Mouse (Mus musculus) CH12.LX (cell line): ENCODE data around the gene Slu7. TPM values are rescaled to one million over a fixed set of nuclear protein-coding genes. Genes with fewer than 3 reads are reported as not detected.

ENCODE experiments used
- DNase-seq: peaks from one replicate; pipeline ENCODE4 v3.0.0-alpha.2; 2013; ENCODE audit errors: extremely low read depth
- H3K27ac ChIP-seq: 2 replicates; pipeline ENCODE4 v1.5.1; 2012; ENCODE audit warnings: low read depth, mild to moderate bottlenecking, control low read depth, moderate library complexity; ENCODE audit not compliant: insufficient read depth
- H3K27me3 ChIP-seq: replicated peaks from 2 replicates; pipeline ENCODE3; 2012; ENCODE audit warnings: inconsistent platforms
- H3K36me3 ChIP-seq, 2 experiments: replicated peaks in 1 of 2; 2 replicates each; pipeline versions ENCODE3 to v1.6.1; 2012; ENCODE audit warnings: inconsistent platforms in 1 of 2, low read length in 1 of 2, mild to moderate bottlenecking in 1 of 2, mixed read lengths in 1 of 2, moderate library complexity in 1 of 2; ENCODE audit not compliant: control insufficient read depth in 1 of 2, insufficient read depth in 1 of 2
- H3K4me1 ChIP-seq, 2 experiments: 2 replicates each; pipeline ENCODE4 v1.6.1; 2012; ENCODE audit warnings: inconsistent platforms in 1 of 2, moderate library complexity in 1 of 2; ENCODE audit not compliant: insufficient read depth in 2 of 2, control insufficient read depth in 1 of 2
- H3K4me2 ChIP-seq: 2 replicates; pipeline ENCODE4 v1.6.1; 2012; ENCODE audit warnings: low read depth, mild to moderate bottlenecking, control low read depth; ENCODE audit not compliant: poor library complexity, insufficient read depth, severe bottlenecking
- H3K4me3 ChIP-seq, 3 experiments: fragments of 150-350 bp in 1 of 3; sonication (generic) in 1 of 3; replicated peaks in 1 of 3; 2 replicates each; pipeline versions ENCODE3 to v1.5.1; 2011 to 2012; ENCODE audit warnings: low read depth in 2 of 3, low read length in 2 of 3, mild to moderate bottlenecking in 2 of 3, moderate library complexity in 2 of 3, control low read depth in 1 of 3, improper control_type of control experiment in 1 of 3, inconsistent platforms in 1 of 3, mixed read lengths in 1 of 3; ENCODE audit not compliant: poor library complexity in 1 of 3
- H3K79me2 ChIP-seq: replicated peaks from 2 replicates; pipeline ENCODE4 v1.6.1; 2012; ENCODE audit warnings: mild to moderate bottlenecking, moderate library complexity; ENCODE audit not compliant: control insufficient read depth, poor library complexity, insufficient read depth, severe bottlenecking; ENCODE audit errors: extremely low read depth
- H3K9ac ChIP-seq: 2 replicates; pipeline ENCODE4 v1.6.1; 2012; ENCODE audit warnings: low read depth, mild to moderate bottlenecking, control low read depth, moderate library complexity; ENCODE audit not compliant: insufficient read depth
- H3K9me3 ChIP-seq: replicated peaks from 2 replicates; pipeline ENCODE3; 2012; ENCODE audit warnings: low read length, inconsistent platforms, mixed read lengths
- BHLHE40 ChIP-seq: IDR thresholded peaks from 2 replicates; pipeline ENCODE4 v1.6.1; 2011; ENCODE audit warnings: mild to moderate bottlenecking, low read depth, low read length, improper control_type of control experiment
- CHD1 ChIP-seq: IDR thresholded peaks from 2 replicates; pipeline ENCODE4 v1.6.1; 2012; ENCODE audit warnings: low read depth, low read length, improper control_type of control experiment, inconsistent platforms
- CTCF ChIP-seq, 2 experiments: IDR thresholded peaks in 1 of 2; conservative IDR thresholded peaks in 1 of 2; 2 replicates each; pipeline ENCODE4 v1.5.1; 2011 to 2012; ENCODE audit warnings: low read depth in 2 of 2, low read length in 2 of 2, improper control_type of control experiment in 1 of 2, inconsistent platforms in 1 of 2, mild to moderate bottlenecking in 1 of 2, moderate library complexity in 1 of 2
- E2F4 ChIP-seq: IDR thresholded peaks from 2 replicates; pipeline ENCODE4 v1.6.1; 2011; ENCODE audit warnings: low read depth, low read length, improper control_type of control experiment; ENCODE audit not compliant: insufficient replicate concordance
- ELF1 ChIP-seq: IDR thresholded peaks from 2 replicates; pipeline ENCODE4 v1.6.1; 2014; ENCODE audit warnings: low read depth, mild to moderate bottlenecking, inconsistent platforms, low read length, improper control_type of control experiment
- EP300 ChIP-seq: IDR thresholded peaks from 2 replicates; pipeline ENCODE4 v1.6.1; 2011; ENCODE audit warnings: low read length, improper control_type of control experiment
- GABPA ChIP-seq: IDR thresholded peaks from 2 replicates; pipeline ENCODE4 v1.6.1; 2012; ENCODE audit warnings: low read depth, low read length, improper control_type of control experiment, inconsistent platforms; ENCODE audit not compliant: insufficient replicate concordance
- HCFC1 ChIP-seq: IDR thresholded peaks from 2 replicates; pipeline ENCODE4 v1.6.1; 2012; ENCODE audit warnings: low read depth, mild to moderate bottlenecking, inconsistent platforms, low read length, improper control_type of control experiment
- IRF4 ChIP-seq: IDR thresholded peaks from 2 replicates; pipeline ENCODE4 v1.6.1; 2014; ENCODE audit warnings: low read depth, mild to moderate bottlenecking, inconsistent platforms, low read length, improper control_type of control experiment
- JUN ChIP-seq: IDR thresholded peaks from 2 replicates; pipeline ENCODE4 v1.6.1; 2011; ENCODE audit warnings: low read depth, mild to moderate bottlenecking, low read length, improper control_type of control experiment, moderate library complexity; ENCODE audit not compliant: insufficient read depth
- JUND ChIP-seq: conservative IDR thresholded peaks from 2 replicates; pipeline ENCODE4 v1.6.1; 2011; ENCODE audit warnings: low read depth, low read length, improper control_type of control experiment
- MAX ChIP-seq: IDR thresholded peaks from 2 replicates; pipeline ENCODE4 v1.6.1; 2011; ENCODE audit warnings: low read length, improper control_type of control experiment
- MAZ ChIP-seq: IDR thresholded peaks from 2 replicates; pipeline ENCODE4 v1.6.1; 2012; ENCODE audit warnings: low read depth, mild to moderate bottlenecking, inconsistent platforms, low read length, improper control_type of control experiment, moderate library complexity
- MYC ChIP-seq: IDR thresholded peaks from 2 replicates; pipeline ENCODE4 v1.6.1; 2011; ENCODE audit warnings: low read depth, mild to moderate bottlenecking, improper control_type of control experiment, low read length
- NELFE ChIP-seq: IDR thresholded peaks from 2 replicates; pipeline ENCODE4 v1.6.1; 2011; ENCODE audit warnings: low read depth, low read length, improper control_type of control experiment
- NRF1 ChIP-seq: IDR thresholded peaks from 2 replicates; pipeline ENCODE4 v1.6.1; 2014; ENCODE audit warnings: low read depth, mild to moderate bottlenecking, inconsistent platforms, low read length, improper control_type of control experiment, moderate library complexity
- PAX5 ChIP-seq: IDR thresholded peaks from 2 replicates; pipeline ENCODE4 v1.6.1; 2012; ENCODE audit warnings: low read length, inconsistent platforms, mixed read lengths
- POLR2AphosphoS2 ChIP-seq: IDR thresholded peaks from 2 replicates; pipeline ENCODE4 v1.6.1; 2011; ENCODE audit warnings: low read depth, low read length, improper control_type of control experiment
- RAD21 ChIP-seq: IDR thresholded peaks from 2 replicates; pipeline ENCODE4 v1.6.1; 2011; ENCODE audit warnings: low read depth, mild to moderate bottlenecking, low read length, improper control_type of control experiment, moderate library complexity
- RCOR1 ChIP-seq: conservative IDR thresholded peaks from 2 replicates; pipeline ENCODE4 v1.6.1; 2012; ENCODE audit warnings: low read depth, mild to moderate bottlenecking, inconsistent platforms, low read length, improper control_type of control experiment
- SMC3 ChIP-seq: IDR thresholded peaks from 2 replicates; pipeline ENCODE4 v1.6.1; 2011; ENCODE audit warnings: low read depth, low read length, improper control_type of control experiment
- TCF12 ChIP-seq: IDR thresholded peaks from 2 replicates; pipeline ENCODE4 v1.6.1; 2014; ENCODE audit warnings: low read depth, mild to moderate bottlenecking, inconsistent platforms, low read length, improper control_type of control experiment
- UBTF ChIP-seq: IDR thresholded peaks from 2 replicates; pipeline ENCODE4 v1.6.1; 2012; ENCODE audit warnings: low read depth, mild to moderate bottlenecking, inconsistent platforms, low read length, improper control_type of control experiment, moderate library complexity
- USF1 ChIP-seq: IDR thresholded peaks from 2 replicates; pipeline ENCODE4 v1.6.1; 2014; ENCODE audit warnings: low read depth, mild to moderate bottlenecking, inconsistent platforms, low read length, improper control_type of control experiment
- USF2 ChIP-seq: conservative IDR thresholded peaks from 2 replicates; pipeline ENCODE4 v1.6.1; 2011; ENCODE audit warnings: low read depth, low read length, improper control_type of control experiment
- ZC3H11A ChIP-seq: IDR thresholded peaks from 2 replicates; pipeline ENCODE4 v1.6.1; 2012; ENCODE audit warnings: low read depth, mild to moderate bottlenecking, inconsistent platforms, low read length, improper control_type of control experiment
- ZKSCAN1 ChIP-seq: IDR thresholded peaks from 2 replicates; pipeline ENCODE4 v1.6.1; 2012; ENCODE audit warnings: low read depth, inconsistent platforms, low read length, improper control_type of control experiment, borderline replicate concordance
- dilution Hi-C: fragments of 300-500 bp; cut with MboI; formaldehyde crosslinking; loops from 2 replicates; pipeline ENCODE4 v1.14.3; 2020; ENCODE audit warnings: low sequenced_read_pairs; ENCODE audit not compliant: extremely low pct_unique_long_range_greater_than_20kb, extremely low pct_ligation_motif_present
- in situ Hi-C: fragments of 300-500 bp; cut with MboI; formaldehyde crosslinking; loops from 3 replicates; pipeline ENCODE4 v1.14.3; 2019; ENCODE audit warnings: low sequenced_read_pairs, low pct_ligation_motif_present, low pct_unique_long_range_greater_than_20kb, mixed read lengths
- polyA plus RNA-seq: library from polyadenylated mRNA; unstranded; fragments of >175 nt; gene quantifications from 2 replicates; pipeline ENCODE4 v1.2.1, GENCODE M21; 2012; ENCODE audit warnings: low read depth; ENCODE audit not compliant: insufficient read length
- total RNA-seq, 2 experiments: library from RNA; depleted of rRNA; stranded (reverse); fragments of 300-350 nt in 1 of 2; fragments of >200 nt in 1 of 2; gene quantifications; 2 replicates each; pipeline ENCODE4 v1.2.3; 2012 to 2014

Gene Slu7
- total and polyA plus RNA-seq, 3 experiments: 41.6 to 66.8 (median 60.3) TPM

- Histone ChIP-seq H3K36me3 (no peaks in the 10 kb centered on the region), H3K9ac (no peak overlapping the region), H3K4me3 (no peak overlapping the region), H3K9me3 (no peaks in the 10 kb centered on the region), H3K27ac (no peak overlapping the region), H3K79me2 (no peaks in the 10 kb centered on the region), H3K4me2 (no peak overlapping the region), H3K4me1 (no peaks in the 10 kb centered on the region), H3K27me3 (peaks cover 40% of the 10 kb centered on the region)
- dilution Hi-C loops: no loop called here
- no peak for DNase-seq
- TF ChIP-seq NRF1 (no peak), IRF4 (no peak), MAZ (no peak), CHD1 (no peak), NELFE (no peak), ELF1 (no peak), UBTF (no peak), PAX5 (no peak), ZKSCAN1 (no peak), RAD21 (no peak), HCFC1 (no peak), RCOR1 (no peak), GABPA (no peak), JUN (no peak), POLR2AphosphoS2 (no peak), USF2 (no peak), CTCF (conservative IDR thresholded peaks at IDR 0.05 in 1 of 2, IDR thresholded peaks at IDR 0.05 in 1 of 2; ENCODE audit: low read depth in 2 of 2, low read length in 2 of 2) (no peak), MAX (no peak), SMC3 (no peak)
- in situ Hi-C loops: no loop called here
Measured at GRCm38 (mm10) chr11:43485855-43486254, 52.3 kb downstream of the Slu7 start.

- no peak for TF ChIP-seq ZC3H11A
- TF ChIP-seq BHLHE40: no peak
- no peak for TF ChIP-seq MYC
- TF ChIP-seq TCF12: no peak
- TF ChIP-seq JUND: no peak
- no peak for TF ChIP-seq EP300
- peak; percentile 60 for TF ChIP-seq SMC3
- no peak for TF ChIP-seq USF1
- TF ChIP-seq GABPA: no peak
- TF ChIP-seq E2F4: no peak
- no peak for TF ChIP-seq RCOR1
- TF ChIP-seq CTCF (conservative IDR thresholded peaks at IDR 0.05 in 1 of 2, IDR thresholded peaks at IDR 0.05 in 1 of 2; ENCODE audit: low read depth in 2 of 2, low read length in 2 of 2): peak; percentile 90 to 99
- no peak for TF ChIP-seq NELFE
- TF ChIP-seq UBTF: no peak
- TF ChIP-seq RAD21: peak; percentile 68
Measured at GRCm38 (mm10) chr11:43492663-43493062, 59.1 kb downstream of the Slu7 start.

More at GRCm38 (mm10) chr11:43492663-43493062, 59.1 kb downstream of the Slu7 start:
- no peak overlapping the region for H3K4me3 ChIP-seq
- H3K27ac ChIP-seq: no peak overlapping the region
- dilution Hi-C loops: no loop called here
- peaks cover 9% of the 10 kb centered on the region for H3K27me3 ChIP-seq
- in situ Hi-C loops: loop anchor here (5.0 kb wide), 1 partner anchor 95 kb away; the partner anchor contains the start of gene 4933415A04Rik
- no peaks in the 10 kb centered on the region for H3K79me2 ChIP-seq
- no peaks in the 10 kb centered on the region for H3K9me3 ChIP-seq
- H3K4me1 ChIP-seq: no peaks in the 10 kb centered on the region
- no peak overlapping the region for H3K9ac ChIP-seq
- H3K4me2 ChIP-seq: no peak overlapping the region
- H3K36me3 ChIP-seq: no peaks in the 10 kb centered on the region
- peak; percentile 77 for DNase-seq
